Mouse (Mus musculus) thymus, postnatal 10 days (tissue): ENCODE data around the gene Dnaaf3.

Experiments used
- DNase-seq, 2 experiments: peaks; one replicate each; pipeline ENCODE4 v3.0.0; 2021; ENCODE audit warnings: low spot score in 2 of 2

Gene Dnaaf3

DNA sequence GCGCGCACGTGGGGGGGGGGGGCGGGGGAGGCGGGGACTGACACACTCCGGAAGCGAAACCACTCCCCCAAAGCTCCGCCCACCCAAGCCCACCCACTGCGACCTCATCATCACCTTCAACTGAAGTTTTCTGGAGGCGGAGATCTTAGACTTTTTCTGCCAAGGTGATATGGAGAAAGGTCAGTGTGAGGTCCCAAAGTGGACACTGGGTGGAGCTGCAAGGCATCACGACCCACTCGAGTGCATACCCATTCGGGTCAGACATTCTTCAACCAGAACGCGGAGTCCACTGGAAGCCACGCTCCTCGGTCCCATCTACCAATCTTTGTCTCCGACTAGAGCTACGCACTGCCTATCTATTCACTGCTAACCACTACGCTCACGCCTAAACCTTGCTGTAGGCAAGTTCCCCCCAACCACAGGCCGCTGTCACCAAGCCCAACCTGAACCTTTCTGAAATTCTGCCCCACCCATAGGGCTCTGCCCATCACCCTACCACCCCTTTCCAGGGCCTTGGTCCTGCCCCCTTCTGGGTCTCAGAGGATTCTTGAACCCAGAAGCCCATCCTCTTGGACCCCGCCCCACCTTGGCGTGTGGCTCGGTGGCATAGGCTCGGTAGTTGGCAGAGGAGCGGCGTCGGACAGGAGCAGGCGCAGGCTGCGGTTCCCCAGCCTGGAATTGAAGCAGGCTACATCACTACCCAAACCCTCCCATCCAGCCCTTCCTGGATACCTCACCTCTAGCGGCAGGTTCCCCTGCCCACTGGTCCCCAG, 10.8 kb downstream of the Dnaaf3 start:
- DNase-seq = peak in 1 of 2 experiments; percentile 39

GRCm38 (mm10) chr7:4518487-4518886, 13.8 kb downstream of the Dnaaf3 start:
- DNase-seq = no peak

DNA sequence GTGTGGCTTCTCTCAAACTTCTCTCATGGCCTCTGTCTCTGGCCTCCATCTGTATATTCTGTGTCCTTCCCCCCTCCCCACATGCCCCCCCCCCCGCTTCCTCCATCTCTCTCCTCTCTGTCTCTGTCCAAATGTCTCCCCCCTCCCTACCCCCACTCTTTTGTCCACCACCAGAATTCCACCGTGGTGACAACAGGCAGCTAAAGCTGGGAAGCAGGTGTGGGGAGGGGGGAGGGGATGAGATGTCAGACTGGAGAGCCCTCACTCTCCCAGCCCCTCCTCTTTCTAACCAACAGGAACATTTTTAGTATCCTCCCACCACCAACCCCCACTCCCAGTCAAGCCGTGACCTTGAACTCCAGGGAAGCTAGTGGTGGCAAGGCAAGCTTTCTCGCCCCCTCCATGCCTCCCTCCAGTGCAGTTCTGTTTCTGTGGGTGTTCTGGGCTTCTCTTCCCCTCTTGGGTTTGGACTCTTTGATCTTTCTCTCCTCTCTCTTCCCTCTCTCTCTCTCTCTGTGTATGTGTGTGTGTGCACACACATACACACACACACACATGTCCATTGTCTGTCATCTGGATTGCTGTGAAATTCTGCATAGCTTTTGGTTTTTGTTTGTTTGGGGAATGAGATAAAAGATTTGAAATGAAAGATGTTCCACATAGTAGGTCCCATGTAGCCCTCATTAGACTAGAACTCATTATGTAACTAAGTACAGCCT, 15.8 kb downstream of the Dnaaf3 start, which contains the start of gene Tnnt1:
Tnnt1 (minus strand) TSS at position 51 of the 719 bp plus-strand sequence.
- no peak for DNase-seq

DNA sequence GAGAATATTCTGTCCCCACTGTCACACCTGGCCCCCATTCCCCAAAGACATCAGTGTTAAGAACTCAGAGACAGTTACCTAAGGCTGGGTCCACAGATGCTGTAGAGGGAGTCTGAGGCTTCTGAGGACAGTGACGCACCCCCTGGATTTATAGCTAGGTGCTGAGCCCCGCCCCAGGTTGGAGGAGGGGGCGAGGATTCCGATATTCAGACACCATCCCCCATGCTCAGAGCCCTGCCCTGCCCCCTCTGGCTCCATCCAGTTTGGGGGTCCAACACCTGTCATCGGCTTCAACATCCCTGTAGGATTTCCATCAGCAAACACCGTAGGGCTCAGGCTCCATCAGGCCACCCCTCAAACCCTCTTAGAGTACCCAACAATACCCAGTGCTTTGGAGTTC, 16.4 kb downstream of the Dnaaf3 start:
- DNase-seq = no peak

- DNase-seq = no peak
Measured at GRCm38 (mm10) chr7:4513829-4514712, 18.2 kb downstream of the Dnaaf3 start.

DNA sequence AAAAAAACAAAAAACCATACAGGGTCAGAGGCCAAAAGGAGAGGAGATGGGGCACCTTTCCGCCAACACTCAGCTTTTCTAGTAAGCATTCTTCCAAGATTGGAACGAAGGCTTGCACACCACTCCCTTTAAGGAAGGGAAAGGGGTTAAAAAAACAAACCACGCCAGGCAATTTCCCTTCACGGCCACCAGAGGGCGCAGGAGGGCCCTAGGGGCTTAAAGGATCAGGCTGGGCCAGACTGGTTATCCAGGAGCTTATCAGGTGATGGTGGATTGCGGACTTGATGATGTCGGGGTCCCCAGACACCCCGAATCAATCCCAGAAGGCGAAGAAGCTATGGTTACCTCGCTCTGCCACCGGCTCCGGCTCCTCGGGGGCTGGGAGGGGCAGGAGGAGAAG, 19.0 kb downstream of the Dnaaf3 start:
- DNase-seq = peak in 1 of 2 experiments; percentile 55

DNA sequence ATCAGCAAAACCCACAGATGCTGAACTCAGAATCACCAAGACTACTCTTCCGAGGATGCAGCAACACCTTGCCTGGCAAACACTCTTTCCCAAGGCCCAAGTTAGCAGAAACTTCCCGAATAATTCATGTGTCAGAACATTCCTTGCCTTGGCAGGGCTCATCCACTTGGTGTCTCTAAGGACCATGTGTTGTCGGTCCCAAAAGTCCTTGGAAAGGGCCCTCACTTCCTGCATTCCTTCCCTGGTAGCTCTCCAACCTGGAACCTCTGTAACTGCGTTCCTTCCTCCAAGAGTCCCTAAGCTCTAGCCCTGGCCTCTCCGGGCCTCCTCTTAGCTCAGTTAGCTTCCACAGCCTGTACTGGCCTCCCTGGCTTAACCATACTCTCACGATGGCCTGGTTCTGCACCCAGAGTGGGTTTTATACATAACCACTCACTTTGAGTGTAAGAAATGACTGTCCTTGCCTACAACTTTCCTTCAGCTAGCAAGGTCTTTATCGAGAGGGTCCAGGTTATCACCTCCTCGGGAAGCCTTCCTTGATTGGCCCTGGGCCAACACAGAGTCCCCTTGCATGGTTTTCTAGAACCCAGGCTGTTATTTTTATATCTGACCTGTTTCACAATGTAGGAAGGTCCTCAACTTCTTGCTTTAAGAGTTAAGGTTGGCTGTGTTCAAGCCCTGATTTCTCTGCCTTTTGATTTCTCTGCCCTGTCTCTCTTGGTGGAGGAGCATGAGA, 20.6 kb downstream of the Dnaaf3 start:
- DNase-seq = no peak

GRCm38 (mm10) chr7:4509863-4510608, 22.2 kb downstream of the Dnaaf3 start:
- DNase-seq = peak; percentile 75 to 85

GRCm38 (mm10) chr7:4508739-4509116, 23.5 kb downstream of the Dnaaf3 start:
- no peak for DNase-seq

DNA sequence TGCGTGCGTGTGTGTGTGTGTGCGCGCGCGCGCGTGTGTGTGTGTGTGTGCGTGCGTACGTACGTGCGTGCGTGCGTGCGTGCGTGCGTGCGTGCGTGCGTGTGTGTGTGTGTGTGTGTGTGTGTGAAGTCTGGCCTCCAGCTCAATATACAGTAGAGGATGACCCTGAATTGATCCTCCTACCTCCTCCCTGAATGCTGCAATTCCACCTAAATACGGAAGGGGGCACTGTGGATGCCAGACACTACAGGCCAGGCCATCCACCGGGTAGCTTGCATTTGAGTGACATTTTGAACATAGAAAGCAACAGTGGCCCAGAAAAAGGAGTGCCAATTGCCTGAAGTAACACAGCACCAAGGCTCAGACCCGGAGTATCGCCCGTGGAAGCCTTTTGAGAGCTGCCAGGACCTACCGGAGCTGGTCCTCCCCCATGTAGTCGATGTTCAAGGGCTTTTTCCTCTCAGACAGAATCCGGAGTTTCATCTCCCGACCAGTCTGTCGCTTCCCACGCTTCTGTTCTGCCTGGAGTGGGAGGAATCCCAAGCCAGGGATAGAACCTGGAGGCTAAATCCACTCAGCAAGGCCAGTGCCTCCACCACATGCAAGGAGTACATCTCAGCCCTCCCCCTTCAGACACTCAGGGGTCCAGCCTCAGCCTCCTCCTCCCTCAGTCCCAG, 24.1 kb downstream of the Dnaaf3 start:
- no peak for DNase-seq

DNA sequence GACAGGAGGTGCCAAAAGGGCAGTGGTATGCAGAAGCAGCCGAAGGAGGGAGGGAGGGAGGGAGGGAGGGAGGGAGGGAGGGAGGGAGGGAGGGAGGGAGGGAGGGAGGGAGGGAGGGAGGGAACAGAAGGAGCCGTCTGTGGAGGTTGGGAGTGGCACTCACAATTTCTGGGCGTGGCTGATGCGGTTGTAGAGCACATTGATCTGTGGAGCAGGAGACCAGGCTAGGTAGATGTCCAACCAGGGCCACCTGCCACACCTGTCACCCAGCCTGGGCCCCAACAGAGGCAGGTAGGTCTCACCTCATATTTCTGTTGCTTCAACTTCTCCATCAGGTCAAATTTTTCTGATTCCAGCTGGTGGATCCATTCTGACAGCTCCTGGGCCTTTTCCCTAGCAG, 25.0 kb downstream of the Dnaaf3 start:
- DNase-seq = no peak

DNA sequence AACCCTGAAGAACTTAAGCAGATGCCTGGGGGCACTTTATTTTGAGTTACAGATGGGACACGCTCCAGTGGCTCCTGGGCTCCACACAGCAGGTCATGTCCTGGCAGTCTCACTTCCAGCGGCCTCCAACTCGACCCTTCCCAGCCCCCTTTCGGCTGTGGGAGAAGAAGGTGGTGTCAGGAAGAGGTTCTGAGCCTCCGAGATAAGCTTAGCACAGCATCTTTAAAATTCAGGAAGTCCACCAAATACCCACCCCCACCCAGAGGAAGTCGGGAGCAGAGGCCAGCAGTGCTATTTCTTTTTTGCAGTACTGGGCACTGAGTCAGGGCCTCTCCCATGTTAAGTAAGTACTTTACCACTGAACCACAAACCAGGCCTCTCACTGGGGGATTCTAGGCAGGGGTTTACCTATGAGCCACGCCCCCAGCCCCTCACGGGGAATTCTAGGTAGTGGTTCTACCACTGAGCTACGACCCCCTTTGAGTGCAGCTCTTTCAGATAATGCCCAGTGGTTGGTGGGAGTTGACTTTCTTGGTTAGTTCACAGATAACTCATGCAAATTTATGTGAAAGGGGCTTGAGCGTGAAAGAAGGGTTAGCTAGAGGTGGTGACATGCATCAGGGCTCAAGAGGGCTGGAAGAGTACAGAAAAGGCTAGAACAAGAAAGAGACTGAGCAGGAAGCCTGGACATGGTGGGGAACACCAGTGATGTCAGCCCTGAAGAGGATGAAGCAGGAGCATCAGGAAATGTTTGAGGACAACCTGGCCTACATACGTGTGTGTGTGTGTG, 27.4 kb downstream of the Dnaaf3 start:
- no peak for DNase-seq

DNA sequence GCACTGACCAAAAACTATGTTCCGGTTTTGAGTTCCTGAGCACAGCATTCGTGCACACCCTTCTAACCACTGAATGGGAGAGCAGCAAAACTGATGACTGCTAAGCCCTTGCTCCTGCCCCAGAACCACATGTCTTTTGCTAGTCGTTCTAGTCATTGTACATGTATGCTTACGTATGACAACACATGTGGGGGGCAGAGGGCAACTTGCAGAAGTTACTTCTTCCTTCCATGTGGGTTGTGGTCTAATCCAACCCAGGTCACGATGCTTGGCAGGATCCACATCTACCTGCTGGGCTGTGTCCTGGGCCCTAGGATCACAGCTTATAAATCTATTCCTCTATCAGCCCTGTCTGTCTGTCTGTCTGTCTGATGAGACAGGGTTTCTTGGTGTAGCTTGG, 28.4 kb downstream of the Dnaaf3 start:
- no peak for DNase-seq

DNA sequence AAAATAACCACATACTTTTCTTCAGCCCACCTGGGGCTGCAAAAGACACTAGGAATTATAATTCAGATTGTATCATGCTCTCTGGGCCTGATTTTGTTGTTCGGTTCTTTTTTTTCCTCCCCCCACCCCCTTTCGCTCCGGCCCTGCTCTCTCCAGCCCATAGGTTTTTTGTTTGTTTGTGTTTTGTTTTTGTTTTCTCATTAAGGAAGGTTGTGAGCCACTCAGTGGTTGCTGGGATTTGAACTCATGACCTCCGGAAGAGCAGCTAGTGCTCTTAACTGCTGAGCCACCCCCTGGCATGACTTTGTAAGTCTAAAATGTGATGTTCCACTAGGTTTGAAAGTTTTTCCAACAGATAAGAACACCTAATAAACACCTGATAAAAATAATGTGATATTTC, 29.2 kb downstream of the Dnaaf3 start:
- no peak for DNase-seq

DNA sequence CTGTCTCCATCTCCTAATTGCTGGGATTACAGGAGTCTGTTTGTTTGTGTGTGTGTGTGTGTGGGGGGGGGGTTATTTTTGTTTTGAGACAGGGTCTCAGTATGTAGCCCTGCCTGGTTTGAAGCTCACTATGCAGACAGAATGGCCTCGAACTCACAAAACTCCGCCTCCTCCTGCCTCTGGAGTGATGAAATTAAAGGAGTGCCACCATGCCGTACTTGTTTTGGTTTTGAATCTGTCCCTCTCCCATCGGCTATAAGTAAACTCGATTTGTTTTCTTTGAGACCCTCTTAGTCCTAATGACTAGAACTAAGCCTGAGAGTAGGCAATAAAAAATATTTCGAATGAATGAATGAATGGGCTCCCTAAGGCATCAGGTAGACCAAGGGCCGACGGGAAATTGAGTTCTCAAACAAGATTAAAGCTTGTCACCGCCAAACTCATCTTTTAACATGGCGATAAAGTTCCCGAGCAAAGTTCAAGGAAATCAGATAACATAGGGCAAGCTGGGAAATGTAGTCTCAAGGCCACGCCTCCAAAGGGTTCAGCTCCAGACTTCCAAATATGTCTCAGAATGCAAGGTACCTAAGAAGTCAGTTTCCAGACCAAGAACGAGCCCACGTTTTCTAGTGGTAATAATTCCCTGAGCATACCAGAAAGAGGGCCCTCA, 29.7 kb downstream of the Dnaaf3 start:
- no peak for DNase-seq

DNA sequence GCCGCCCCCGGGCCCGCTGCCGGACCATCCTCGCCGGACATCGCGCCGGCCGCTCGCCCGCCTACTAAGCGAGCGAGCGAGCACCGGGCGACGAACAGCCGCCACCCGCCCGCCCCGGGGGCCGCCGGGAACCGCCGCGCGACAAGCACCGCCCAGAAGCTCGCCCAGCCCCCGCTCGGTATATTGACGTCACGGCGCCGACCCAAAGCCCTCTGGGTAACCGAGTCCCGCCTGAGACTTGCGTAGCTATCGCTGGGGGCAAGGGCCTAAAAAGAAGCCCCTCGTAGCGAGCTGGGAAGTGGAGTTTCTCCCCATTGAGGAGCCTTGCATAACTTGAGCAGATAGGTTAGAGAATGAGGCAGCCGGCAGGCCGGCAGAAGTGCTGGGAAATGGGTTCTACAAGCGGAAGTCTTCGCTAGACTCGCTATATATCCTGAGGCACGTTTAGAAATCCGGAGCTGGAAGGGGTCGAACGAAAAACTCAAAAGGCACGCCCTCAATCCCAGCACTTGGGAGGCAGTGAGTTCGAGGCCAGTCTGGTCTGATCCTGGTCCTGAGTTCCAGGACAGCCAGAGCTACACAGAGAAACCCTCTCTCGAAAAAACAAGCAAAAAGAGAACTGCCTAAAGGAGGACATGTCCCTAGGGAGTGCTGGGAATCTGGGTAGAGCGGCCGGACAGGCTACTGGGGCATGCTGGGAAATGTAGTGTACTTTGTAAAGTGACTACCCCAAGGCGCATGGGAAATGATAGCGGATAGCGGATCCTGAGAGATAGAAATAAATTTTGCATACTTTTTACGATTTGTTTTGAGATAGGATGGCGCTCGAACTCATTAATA, 30.5 kb downstream of the Dnaaf3 start, which contains the start of gene Ppp1r12c:
Ppp1r12c (minus strand) TSS at position 123 of the 840 bp plus-strand sequence.
- DNase-seq = peak; percentile 92 to 93

- peak; percentile 43 to 58 for DNase-seq
Measured at GRCm38 (mm10) chr7:4500892-4501471, 31.3 kb downstream of the Dnaaf3 start.
